Mouse (Mus musculus) lung, postnatal 4 days (tissue): ENCODE results near the gene Rpl3l.

Source experiments
- DNase-seq, 2 experiments: peaks; one replicate each; pipeline ENCODE4 v3.0.0; 2021

Gene Rpl3l

GRCm38 (mm10) chr17:24719494-24720222 lies 8.0 kb upstream of the Rpl3l start:
- DNase-seq = peak; percentile 99

GRCm38 (mm10) chr17:24720616-24721015 lies 7.0 kb upstream of the Rpl3l start:
- DNase-seq = peak in 1 of 2 experiments; percentile 19

- peak in 1 of 2 experiments; percentile 14 for DNase-seq
Measured at GRCm38 (mm10) chr17:24721383-24721955, 6.2 kb upstream of the Rpl3l start.

- peak in 1 of 2 experiments; percentile 17 for DNase-seq
Measured at GRCm38 (mm10) chr17:24722220-24722924, 5.2 kb upstream of the Rpl3l start.

- no peak for DNase-seq
Measured at GRCm38 (mm10) chr17:24723122-24723880, 4.3 kb upstream of the Rpl3l start.

- DNase-seq = no peak
Measured at GRCm38 (mm10) chr17:24723881-24724180, 3.8 kb upstream of the Rpl3l start.

GRCm38 (mm10) chr17:24724184-24724583 lies 3.4 kb upstream of the Rpl3l start, which contains the start of gene Ndufb10:
TSS of gene Ndufb10 (minus strand) at chr17:24724478.
- peak; percentile 95 to 98 for DNase-seq

GRCm38 (mm10) chr17:24725637-24726390 lies 1.8 kb upstream of the Rpl3l start:
- DNase-seq = no peak

GRCm38 (mm10) chr17:24728184-24728583 lies 564 bp downstream of the Rpl3l start:
- no peak for DNase-seq

- no peak for DNase-seq
Measured at GRCm38 (mm10) chr17:24729067-24729466, 1.4 kb downstream of the Rpl3l start.

GRCm38 (mm10) chr17:24730787-24731186 lies 3.2 kb downstream of the Rpl3l start:
- no peak for DNase-seq

- no peak for DNase-seq
Measured at GRCm38 (mm10) chr17:24732233-24732935, 4.8 kb downstream of the Rpl3l start.

- DNase-seq = no peak
Measured at GRCm38 (mm10) chr17:24733434-24734050, 5.9 kb downstream of the Rpl3l start.

GRCm38 (mm10) chr17:24734513-24734912 lies 6.9 kb downstream of the Rpl3l start:
- DNase-seq = no peak

GRCm38 (mm10) chr17:24735446-24735845 lies 7.8 kb downstream of the Rpl3l start:
- peak in 1 of 2 experiments; percentile 20 for DNase-seq

GRCm38 (mm10) chr17:24736330-24737051 lies 8.9 kb downstream of the Rpl3l start, which contains the start of gene Msrb1:
TSS of gene Msrb1 (plus strand) at chr17:24736642.
- DNase-seq = peak; percentile 98

GRCm38 (mm10) chr17:24737135-24737810 lies 9.7 kb downstream of the Rpl3l start:
- DNase-seq = no peak

- DNase-seq = peak in 1 of 2 experiments; percentile 12
Measured at GRCm38 (mm10) chr17:24738238-24738637, 10.6 kb downstream of the Rpl3l start.

- no peak for DNase-seq
Measured at GRCm38 (mm10) chr17:24739926-24740325, 12.3 kb downstream of the Rpl3l start.

GRCm38 (mm10) chr17:24742307-24742706 lies 14.7 kb downstream of the Rpl3l start:
- no peak for DNase-seq
